Mouse (Mus musculus): ENCODE data around the gene Nrxn2. TPM values are rescaled to one million over a fixed set of nuclear protein-coding genes. Genes with fewer than 3 reads are reported as not detected.

Gene Nrxn2
- polyA plus RNA-seq, 1 experiment from 2014 or later = 0.50 TPM

DNA sequence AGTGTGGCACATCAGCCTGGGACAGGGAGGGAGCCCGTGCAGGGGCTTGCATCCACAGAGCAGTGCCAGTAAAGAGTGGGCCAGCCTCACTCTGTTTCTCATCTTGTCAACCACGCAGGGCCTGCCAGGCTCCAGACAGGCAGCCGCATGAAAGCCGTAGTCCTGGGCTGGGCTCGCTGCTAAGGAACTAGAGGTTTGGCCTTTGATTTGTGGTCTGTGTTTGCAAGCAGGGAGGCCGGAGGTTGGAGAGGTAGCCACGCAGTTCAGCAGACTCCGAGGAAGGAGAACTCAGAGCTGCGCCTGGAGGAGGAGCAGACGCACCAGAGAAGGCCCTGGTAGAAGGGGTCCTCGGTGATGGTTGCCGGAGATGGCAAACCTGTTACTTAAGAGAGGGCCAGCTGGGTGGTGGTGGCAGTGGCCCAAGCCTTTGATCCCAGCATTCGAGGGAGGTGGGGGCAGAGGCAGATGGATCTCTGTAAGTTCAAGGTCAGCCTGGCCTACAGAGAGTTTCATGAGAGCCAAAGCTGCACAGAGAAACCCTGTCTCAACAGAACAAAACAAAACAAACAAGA is 66.6 kb downstream of the Nrxn2 start:
- 46% methylated on average over 13 of the region's 13 CpGs for WGBS (ENCODE audit: insufficient replicate concordance)
- H3K4me3 ChIP-seq (ENCODE audit: low read depth, low read length) = no peak overlapping the region
- no peak for ATAC-seq (ENCODE audit: low read depth)
- no peaks in the 10 kb centered on the region for H3K4me1 ChIP-seq (ENCODE audit: control insufficient read depth, low read depth, low read length)
- H3K36me3 ChIP-seq (ENCODE audit: control insufficient read depth, insufficient read depth) = no peaks in the 10 kb centered on the region
- no peaks in the 10 kb centered on the region for H3K9me3 ChIP-seq (replicated peaks; ENCODE audit: control insufficient read depth, low read length)
- no peaks in the 10 kb centered on the region; the same call in 1 of the 2 replicates for H3K27me3 ChIP-seq (ENCODE audit: control insufficient read depth, insufficient read depth, low read depth, low read length)
- H3K27ac ChIP-seq (ENCODE audit: low read length) = no peak overlapping the region
- H3K9ac ChIP-seq (ENCODE audit: low read depth, low read length) = no peak overlapping the region
- H3K4me2 ChIP-seq (ENCODE audit: low read depth, low read length) = no peak overlapping the region

DNA sequence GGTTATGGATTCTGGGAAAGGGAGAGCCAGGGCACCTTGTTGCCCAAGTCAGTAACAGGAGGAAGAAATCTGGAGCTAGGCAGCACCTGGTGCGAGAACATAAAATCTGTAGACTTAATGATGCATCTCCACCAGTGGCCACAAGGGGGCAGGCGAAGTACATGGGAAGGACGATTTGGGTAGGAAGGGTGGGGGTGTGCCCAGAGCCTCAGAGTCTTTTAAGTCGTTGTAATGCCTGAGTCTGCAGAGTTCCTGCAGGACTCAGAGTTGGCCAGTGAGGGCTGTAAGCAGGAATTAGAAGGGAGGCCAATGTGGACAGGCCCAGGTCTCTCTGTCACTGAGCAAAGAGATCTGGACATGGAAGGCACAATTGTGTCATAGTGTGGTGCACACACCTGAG is 70.5 kb downstream of the Nrxn2 start:
- H3K27ac ChIP-seq (ENCODE audit: low read length) = no peak overlapping the region
- no peaks in the 10 kb centered on the region for H3K36me3 ChIP-seq (ENCODE audit: control insufficient read depth, insufficient read depth)
- peaks cover 14% of the 10 kb centered on the region for H3K27me3 ChIP-seq (ENCODE audit: control insufficient read depth, insufficient read depth, low read depth, low read length)
- 0% methylated on average over 4 of the region's 4 CpGs for WGBS (ENCODE audit: insufficient replicate concordance)
- H3K4me2 ChIP-seq (ENCODE audit: low read depth, low read length) = no peak overlapping the region
- no peak overlapping the region for H3K9ac ChIP-seq (ENCODE audit: low read depth, low read length)
- H3K9me3 ChIP-seq (replicated peaks; ENCODE audit: control insufficient read depth, low read length) = no peaks in the 10 kb centered on the region
- H3K4me3 ChIP-seq (ENCODE audit: low read depth, low read length) = no peak overlapping the region
- ATAC-seq (ENCODE audit: low read depth) = no peak
- no peaks in the 10 kb centered on the region for H3K4me1 ChIP-seq (ENCODE audit: control insufficient read depth, low read depth, low read length)

DNA sequence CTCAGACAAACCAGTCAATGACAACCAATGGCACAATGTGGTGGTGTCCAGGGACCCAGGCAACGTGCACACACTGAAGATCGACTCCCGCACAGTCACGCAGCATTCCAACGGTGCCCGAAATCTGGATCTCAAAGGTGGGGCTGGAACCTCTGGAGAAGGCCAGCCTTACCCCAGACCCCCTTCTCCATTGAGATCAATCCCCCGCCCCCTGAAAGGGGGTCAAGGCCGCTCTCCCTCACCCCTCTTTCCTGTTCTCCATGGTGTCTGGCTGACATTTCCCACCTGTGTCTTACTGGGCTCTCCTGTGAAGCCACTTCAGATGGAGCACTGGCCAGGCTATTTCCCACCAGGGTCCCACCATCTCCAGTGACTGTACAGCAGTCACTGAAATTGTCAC is 73.0 kb downstream of the Nrxn2 start:
- 64% methylated on average over 8 of the region's 8 CpGs for WGBS (ENCODE audit: insufficient replicate concordance)

DNA sequence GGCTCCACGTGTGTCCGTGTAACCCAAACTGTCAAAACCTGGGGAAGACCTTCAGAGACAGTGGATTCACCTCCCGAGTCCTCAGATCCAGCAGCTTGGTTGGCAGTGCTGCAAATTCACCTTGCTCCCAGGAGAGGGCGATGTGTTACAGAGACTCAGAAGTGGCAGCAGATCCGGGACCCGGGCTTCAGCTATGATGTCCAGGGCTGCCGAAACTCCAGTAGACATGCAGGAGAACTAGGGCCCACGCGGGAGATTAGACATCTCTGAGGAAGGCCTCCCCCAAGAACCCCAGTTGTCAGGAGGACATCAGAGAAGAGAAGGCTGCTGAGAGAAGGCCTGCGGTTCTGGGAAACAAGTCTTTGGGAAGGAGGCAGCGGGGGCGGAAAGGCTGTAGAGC is 73.6 kb downstream of the Nrxn2 start:
- Histone ChIP-seq H3K9me3 (replicated peaks; ENCODE audit: control insufficient read depth, low read length) (no peaks in the 10 kb centered on the region), H3K9ac (ENCODE audit: low read depth, low read length) (no peak overlapping the region), H3K4me1 (ENCODE audit: control insufficient read depth, low read depth, low read length) (no peaks in the 10 kb centered on the region), H3K27ac (ENCODE audit: low read length) (no peak overlapping the region), H3K4me2 (ENCODE audit: low read depth, low read length) (no peak overlapping the region), H3K4me3 (ENCODE audit: low read depth, low read length) (no peak overlapping the region), H3K27me3 (ENCODE audit: control insufficient read depth, insufficient read depth, low read depth, low read length) (peaks cover 45% of the 10 kb centered on the region), H3K36me3 (ENCODE audit: control insufficient read depth, insufficient read depth) (no peaks in the 10 kb centered on the region)
- WGBS (ENCODE audit: insufficient replicate concordance) = 17% methylated on average over 12 of the region's 12 CpGs
- no peak for ATAC-seq (ENCODE audit: low read depth)

More for the DNA sequence above, 73.0 kb downstream of the Nrxn2 start:
- Histone ChIP-seq H3K4me3 (ENCODE audit: low read depth, low read length) (no peak overlapping the region), H3K36me3 (ENCODE audit: control insufficient read depth, insufficient read depth) (no peaks in the 10 kb centered on the region), H3K4me2 (ENCODE audit: low read depth, low read length) (no peak overlapping the region), H3K27ac (ENCODE audit: low read length) (no peak overlapping the region), H3K9ac (ENCODE audit: low read depth, low read length) (no peak overlapping the region), H3K4me1 (ENCODE audit: control insufficient read depth, low read depth, low read length) (no peaks in the 10 kb centered on the region), H3K9me3 (replicated peaks; ENCODE audit: control insufficient read depth, low read length) (no peaks in the 10 kb centered on the region), H3K27me3 (ENCODE audit: control insufficient read depth, insufficient read depth, low read depth, low read length) (peaks cover 39% of the 10 kb centered on the region)
- no peak for ATAC-seq (ENCODE audit: low read depth)

DNA sequence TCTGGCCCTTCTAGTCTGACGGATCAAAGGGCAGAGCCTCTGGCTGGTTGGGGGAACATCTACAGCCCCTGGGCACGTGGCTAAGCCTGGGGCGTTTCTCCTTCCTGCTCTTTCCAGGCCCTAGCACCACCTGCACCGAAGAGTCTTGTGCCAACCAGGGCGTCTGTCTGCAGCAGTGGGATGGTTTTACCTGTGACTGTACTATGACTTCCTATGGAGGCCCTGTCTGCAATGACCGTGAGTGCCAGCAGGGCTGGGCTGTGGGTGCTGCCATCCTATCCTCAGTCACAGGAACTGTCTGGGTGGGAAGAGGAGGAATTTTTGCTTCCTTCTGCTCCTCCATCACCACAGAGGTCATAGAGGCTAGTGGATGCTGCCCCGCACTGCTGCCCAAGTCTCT is 74.7 kb downstream of the Nrxn2 start:
- no peak overlapping the region for H3K4me3 ChIP-seq (ENCODE audit: low read depth, low read length)
- H3K27ac ChIP-seq (ENCODE audit: low read length) = no peak overlapping the region
- H3K27me3 ChIP-seq (ENCODE audit: control insufficient read depth, insufficient read depth, low read depth, low read length) = peaks cover 56% of the 10 kb centered on the region
- H3K36me3 ChIP-seq (ENCODE audit: control insufficient read depth, insufficient read depth) = no peaks in the 10 kb centered on the region
- ATAC-seq (ENCODE audit: low read depth) = no peak
- H3K9me3 ChIP-seq (replicated peaks; ENCODE audit: control insufficient read depth, low read length) = no peaks in the 10 kb centered on the region
- H3K4me2 ChIP-seq (ENCODE audit: low read depth, low read length) = no peak overlapping the region
- WGBS (ENCODE audit: insufficient replicate concordance) = 57% methylated on average over 7 of the region's 7 CpGs
- no peak overlapping the region for H3K9ac ChIP-seq (ENCODE audit: low read depth, low read length)
- no peaks in the 10 kb centered on the region for H3K4me1 ChIP-seq (ENCODE audit: control insufficient read depth, low read depth, low read length)

DNA sequence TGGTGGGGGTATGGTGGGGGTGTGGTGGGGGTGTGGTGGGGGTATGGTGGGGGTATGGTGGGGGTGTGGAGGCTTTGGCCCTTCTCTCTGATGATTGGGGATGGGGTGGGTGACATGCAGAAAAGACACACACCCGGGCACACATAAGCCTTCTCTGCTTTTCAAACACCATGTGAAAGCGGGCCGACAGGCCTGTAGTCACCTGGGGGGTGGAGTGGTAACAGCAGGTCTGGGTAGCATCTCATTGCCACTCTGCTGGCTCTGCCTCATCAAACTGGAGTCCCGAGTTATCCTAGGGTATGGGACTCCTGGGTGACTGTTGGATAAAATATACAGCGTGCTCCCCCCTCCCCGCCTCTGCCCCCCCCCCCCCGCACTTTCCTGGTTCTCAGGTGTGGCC is 75.5 kb downstream of the Nrxn2 start:
- no peak for ATAC-seq (ENCODE audit: low read depth)
- peaks cover 64% of the 10 kb centered on the region for H3K27me3 ChIP-seq (ENCODE audit: control insufficient read depth, insufficient read depth, low read depth, low read length)
- H3K9ac ChIP-seq (ENCODE audit: low read depth, low read length) = no peak overlapping the region

DNA sequence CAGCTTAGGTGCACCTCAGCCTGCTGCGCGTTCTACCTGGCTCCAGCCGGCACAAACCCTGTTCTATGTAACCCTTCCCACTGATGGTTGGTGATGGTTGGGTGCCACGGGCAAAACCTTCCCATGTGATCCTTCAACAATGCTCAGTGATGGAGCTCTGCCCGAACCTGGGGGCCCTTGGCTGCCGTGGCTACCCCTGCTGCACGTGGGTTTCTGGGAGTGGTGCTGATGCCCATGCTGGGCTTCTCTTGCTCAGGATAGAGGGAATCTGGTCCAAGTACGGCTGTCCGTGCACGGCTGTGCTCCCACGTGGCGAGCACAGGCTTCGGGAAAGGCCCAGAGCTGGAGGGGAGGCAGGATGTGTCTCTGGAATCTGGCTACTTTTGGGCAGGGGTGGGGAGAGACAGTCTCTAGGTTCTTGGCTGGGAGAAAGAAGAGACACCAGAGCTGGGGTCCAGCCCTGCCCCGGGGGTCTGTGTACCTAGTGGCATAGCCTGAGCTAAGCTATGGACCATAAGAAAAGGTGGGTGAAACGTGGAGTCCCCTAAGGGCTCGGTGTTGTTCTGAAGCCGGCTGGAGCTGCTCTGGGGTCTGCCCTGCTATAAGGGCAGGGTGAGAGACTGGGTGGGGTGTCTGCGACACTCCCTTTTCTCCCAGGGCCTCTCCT is 76.1 kb downstream of the Nrxn2 start:
- Histone ChIP-seq H3K4me2 (ENCODE audit: low read depth, low read length) (no peak overlapping the region), H3K9me3 (replicated peaks; ENCODE audit: control insufficient read depth, low read length) (no peaks in the 10 kb centered on the region), H3K9ac (ENCODE audit: low read depth, low read length) (no peak overlapping the region), H3K4me1 (ENCODE audit: control insufficient read depth, low read depth, low read length) (no peaks in the 10 kb centered on the region), H3K4me3 (ENCODE audit: low read depth, low read length) (no peak overlapping the region), H3K36me3 (ENCODE audit: control insufficient read depth, insufficient read depth) (no peaks in the 10 kb centered on the region), H3K27ac (ENCODE audit: low read length) (no peak overlapping the region), H3K27me3 (ENCODE audit: control insufficient read depth, insufficient read depth, low read depth, low read length) (peaks cover 70% of the 10 kb centered on the region)
- no peak for ATAC-seq (ENCODE audit: low read depth)
- WGBS (ENCODE audit: insufficient replicate concordance) = 51% methylated on average over 18 of the region's 18 CpGs

More for the DNA sequence above, 75.5 kb downstream of the Nrxn2 start:
- Histone ChIP-seq H3K4me3 (ENCODE audit: low read depth, low read length) (no peak overlapping the region), H3K4me2 (ENCODE audit: low read depth, low read length) (no peak overlapping the region), H3K27ac (ENCODE audit: low read length) (no peak overlapping the region), H3K36me3 (ENCODE audit: control insufficient read depth, insufficient read depth) (no peaks in the 10 kb centered on the region), H3K9me3 (replicated peaks; ENCODE audit: control insufficient read depth, low read length) (no peaks in the 10 kb centered on the region), H3K4me1 (ENCODE audit: control insufficient read depth, low read depth, low read length) (no peaks in the 10 kb centered on the region)
- WGBS (ENCODE audit: insufficient replicate concordance) = 44% methylated on average over 5 of the region's 7 CpGs

DNA sequence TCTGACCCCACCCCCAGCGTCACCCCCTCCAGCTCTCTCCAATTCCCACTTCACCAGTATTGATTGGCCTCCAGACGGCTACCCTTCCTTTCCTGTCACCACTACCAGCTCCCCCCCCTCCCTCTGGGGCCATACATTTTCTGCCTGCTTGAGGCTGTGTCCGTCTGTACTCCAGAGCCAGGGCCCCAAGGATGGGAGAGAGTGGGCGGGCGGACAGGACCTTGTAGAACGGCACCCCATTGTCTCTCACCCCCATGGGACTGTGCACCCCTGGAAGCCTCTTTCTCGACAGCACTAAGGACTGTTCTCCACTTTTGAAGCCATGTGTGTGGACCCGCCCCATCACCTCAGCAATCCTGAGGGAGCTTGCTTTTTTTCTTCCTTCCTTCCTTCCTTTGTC is 77.2 kb downstream of the Nrxn2 start:
- no peak overlapping the region for H3K9ac ChIP-seq (ENCODE audit: low read depth, low read length)
- H3K27me3 ChIP-seq (ENCODE audit: control insufficient read depth, insufficient read depth, low read depth, low read length) = peaks cover 81% of the 10 kb centered on the region
- H3K27ac ChIP-seq (ENCODE audit: low read length) = no peak overlapping the region
- H3K4me1 ChIP-seq (ENCODE audit: control insufficient read depth, low read depth, low read length) = no peaks in the 10 kb centered on the region
- no peak for ATAC-seq (ENCODE audit: low read depth)
- no peak overlapping the region for H3K4me2 ChIP-seq (ENCODE audit: low read depth, low read length)
- H3K36me3 ChIP-seq (ENCODE audit: control insufficient read depth, insufficient read depth) = no peaks in the 10 kb centered on the region
- H3K4me3 ChIP-seq (ENCODE audit: low read depth, low read length) = no peak overlapping the region
- H3K9me3 ChIP-seq (replicated peaks; ENCODE audit: control insufficient read depth, low read length) = no peaks in the 10 kb centered on the region
- 22% methylated on average over 8 of the region's 8 CpGs for WGBS (ENCODE audit: insufficient replicate concordance)

DNA sequence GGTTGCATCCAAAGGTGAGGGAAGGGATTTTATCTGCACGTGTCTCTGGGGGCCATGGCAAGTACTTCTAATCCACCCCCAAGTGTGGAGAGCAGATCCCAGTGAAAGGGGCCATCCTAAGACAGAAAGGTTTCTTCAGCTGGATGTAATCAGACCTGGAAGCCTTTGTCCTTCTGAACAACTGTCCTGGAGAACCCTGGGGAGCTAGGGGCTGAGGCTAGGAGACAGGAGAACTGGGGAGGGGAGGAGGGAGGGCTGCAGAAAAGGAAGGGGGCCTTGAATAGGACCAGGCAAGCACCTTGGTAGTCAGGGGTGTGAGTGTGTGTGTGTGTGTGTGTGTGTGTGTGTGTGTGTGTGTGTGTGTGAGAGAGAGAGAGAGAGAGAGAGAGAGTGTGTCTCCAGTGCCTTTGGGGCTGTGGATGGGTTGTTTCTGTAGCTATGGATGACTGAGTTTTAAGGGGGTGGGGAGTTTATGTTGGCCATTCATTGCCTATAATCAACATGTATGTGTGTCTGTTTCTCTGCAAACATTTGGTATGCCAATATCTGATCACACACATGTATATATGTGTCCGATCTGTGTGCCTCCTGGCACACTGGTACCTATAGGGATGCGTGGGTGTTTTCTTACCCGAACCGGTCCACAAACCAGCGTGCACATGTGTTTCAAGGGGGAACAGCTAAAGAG is 78.1 kb downstream of the Nrxn2 start:
- Histone ChIP-seq H3K4me1 (ENCODE audit: control insufficient read depth, low read depth, low read length) (no peaks in the 10 kb centered on the region), H3K9me3 (replicated peaks; ENCODE audit: control insufficient read depth, low read length) (no peaks in the 10 kb centered on the region), H3K27me3 (ENCODE audit: control insufficient read depth, insufficient read depth, low read depth, low read length) (peaks cover 88% of the 10 kb centered on the region), H3K36me3 (ENCODE audit: control insufficient read depth, insufficient read depth) (no peaks in the 10 kb centered on the region), H3K4me2 (ENCODE audit: low read depth, low read length) (no peak overlapping the region), H3K27ac (ENCODE audit: low read length) (no peak overlapping the region), H3K4me3 (ENCODE audit: low read depth, low read length) (no peak overlapping the region), H3K9ac (ENCODE audit: low read depth, low read length) (no peak overlapping the region)
- WGBS (ENCODE audit: insufficient replicate concordance) = 9% methylated on average over 6 of the region's 6 CpGs
- ATAC-seq (ENCODE audit: low read depth) = no peak

Data from liver, embryonic 16.5 days (tissue).